Mouse (Mus musculus) T-cell, adult 2 months (primary cell): Measurements from ENCODE around the gene Mael.
A peak's percentile ranks its signal among the peaks of the same experiment; 100 is the strongest.

Source experiments
- DNase-seq: peaks from one replicate; pipeline ENCODE4 v3.0.0; 2022; ENCODE audit warnings: low spot score

Mael gene

DNA sequence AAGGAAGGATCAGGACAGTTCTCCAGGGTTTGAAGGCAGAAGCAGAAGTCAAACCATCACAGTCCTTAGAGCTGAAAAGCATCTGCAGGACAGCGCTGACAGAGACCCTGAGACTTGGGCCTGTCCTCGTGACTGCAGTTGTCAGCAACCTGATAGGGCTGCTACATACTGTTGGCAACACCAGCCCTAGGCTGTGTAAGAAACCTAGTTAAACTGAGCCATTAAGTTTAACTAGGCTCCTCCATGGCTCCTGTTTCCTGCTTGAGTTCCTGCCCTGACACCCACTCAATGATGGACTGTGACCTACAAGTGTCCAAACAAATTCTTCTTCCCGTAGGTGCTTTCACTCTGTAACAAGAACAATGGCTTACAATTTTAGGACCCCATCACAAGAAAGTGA, 33.4 kb downstream of the Mael start:
- DNase-seq: no peak

DNA sequence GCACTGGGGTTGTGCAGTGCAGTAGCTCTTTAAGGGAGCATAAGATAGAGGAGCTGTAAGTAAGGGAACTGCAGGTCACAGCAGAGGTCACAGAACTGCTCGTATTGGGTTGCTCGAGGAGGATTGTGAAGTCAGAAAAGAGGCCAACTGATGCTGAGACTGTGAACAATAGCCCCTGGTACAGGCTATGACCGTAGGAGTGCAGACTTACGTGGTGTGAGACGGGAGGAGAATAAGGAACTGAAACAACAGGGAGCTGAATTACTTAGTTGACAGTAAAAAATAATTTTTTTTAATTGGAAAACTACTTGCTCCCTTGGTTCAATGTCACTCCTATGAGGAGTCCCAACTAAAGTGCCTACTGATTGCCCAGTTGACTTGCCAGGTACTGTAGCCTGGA, 34.4 kb downstream of the Mael start:
- no peak for DNase-seq

DNA sequence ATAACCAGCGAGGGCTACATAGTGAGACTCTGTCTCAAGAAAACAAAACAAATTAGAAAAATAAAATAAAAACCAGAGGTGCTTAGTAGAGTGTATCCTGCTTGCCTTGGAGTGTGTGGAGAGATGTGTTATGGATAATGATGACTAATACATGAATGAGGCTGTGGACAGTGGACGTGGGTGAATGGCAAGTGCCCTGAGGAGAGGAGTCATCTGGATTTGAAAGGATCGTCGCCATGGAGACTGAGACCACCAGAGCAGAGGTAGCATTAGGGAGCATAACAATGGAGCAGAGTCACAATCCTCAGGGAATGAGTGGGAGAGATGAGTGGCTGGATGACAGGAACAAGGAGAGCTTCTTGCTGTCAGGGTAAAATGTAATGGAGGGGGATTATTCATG, 48.7 kb downstream of the Mael start:
- DNase-seq: no peak

DNA sequence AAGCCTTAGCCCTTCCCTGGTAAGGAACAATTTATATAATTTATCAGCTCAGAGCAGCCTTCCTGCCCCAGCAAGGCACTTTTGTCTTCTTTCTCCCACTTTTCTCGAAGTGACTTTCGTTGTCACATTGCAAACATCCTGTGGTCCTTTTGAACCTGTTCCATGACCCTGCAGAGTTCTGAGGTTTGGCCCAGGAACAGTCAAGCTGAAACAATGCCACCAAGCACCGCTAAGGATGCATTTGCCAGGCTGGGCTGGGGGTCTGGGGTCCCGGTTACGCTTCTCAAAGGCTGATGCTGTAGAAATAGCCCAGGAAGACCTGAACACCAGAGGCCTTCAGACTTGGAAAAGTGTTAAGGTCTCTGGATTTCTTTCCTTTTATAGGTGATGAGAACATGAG, 53.2 kb downstream of the Mael start:
- no peak for DNase-seq

DNA sequence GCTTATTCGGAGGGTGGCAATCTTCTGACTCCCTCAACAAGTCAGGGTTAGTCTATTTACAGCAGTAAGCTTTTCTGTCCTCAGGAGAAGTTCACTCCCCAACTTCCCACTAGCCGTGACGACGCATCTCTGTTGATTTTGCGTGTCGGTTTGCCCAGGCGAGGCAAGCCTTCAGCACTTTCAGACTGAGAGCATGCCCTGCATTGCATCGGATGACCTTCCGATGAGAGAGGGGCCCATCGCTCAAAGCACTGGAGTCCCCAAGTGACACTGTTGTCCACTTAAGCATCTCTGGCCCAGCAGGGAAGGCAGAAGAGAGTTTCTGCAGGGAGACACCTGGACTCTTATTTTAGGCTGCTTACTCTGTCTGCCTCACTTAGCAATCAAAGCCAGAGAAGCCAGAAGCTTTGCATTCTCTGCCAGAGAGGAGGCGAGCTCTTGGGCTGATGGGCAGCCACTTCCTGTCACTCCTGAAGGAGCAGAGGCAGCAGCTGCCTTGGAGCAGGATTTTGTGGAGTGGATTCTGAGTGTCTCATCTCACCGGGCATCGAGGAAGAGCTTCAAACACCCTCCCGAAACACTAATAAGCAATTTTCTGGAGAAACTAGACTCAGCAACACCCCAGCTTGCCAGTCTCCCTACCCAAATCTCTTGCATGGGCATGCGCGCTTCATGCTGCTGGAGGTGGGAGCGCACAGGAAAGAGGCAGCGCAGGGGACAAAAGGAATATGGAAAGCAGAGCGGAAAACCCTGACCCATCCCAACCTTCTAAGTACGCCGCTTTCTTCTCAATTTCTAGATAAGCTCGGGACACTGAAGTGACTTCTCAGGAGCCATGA, 53.9 kb downstream of the Mael start:
- no peak for DNase-seq

DNA sequence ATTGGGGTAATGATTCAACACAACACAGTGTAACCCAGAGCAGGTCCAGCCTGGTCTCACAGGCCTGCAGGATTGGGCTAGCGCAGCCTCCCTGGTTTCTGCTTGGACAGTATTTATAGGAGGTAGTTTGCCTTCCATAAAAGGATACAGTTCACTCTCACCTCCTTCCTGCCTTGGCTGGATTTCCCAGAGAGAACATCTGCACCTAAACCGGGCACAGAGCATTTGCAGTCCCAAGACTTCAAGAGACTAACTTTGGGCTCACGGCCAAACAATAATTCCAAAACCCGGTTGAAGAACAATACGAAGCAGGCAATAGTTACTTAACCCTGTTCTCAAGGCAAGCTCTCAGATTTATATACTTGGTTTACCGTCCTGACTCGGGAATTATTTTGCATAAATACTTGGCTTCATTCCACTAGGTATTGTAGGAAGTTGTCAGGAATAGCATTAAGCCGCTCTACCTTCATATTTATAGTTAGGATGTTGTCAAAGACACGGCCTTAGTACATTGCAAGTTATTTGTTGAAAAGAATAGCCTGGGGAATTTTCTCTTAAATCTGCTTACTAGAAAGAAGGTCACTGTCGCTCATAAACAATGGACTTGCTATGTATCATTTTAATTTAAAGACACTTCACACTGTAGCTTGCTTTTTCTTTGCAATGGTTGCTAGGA, 55.5 kb downstream of the Mael start:
- DNase-seq: no peak

DNA sequence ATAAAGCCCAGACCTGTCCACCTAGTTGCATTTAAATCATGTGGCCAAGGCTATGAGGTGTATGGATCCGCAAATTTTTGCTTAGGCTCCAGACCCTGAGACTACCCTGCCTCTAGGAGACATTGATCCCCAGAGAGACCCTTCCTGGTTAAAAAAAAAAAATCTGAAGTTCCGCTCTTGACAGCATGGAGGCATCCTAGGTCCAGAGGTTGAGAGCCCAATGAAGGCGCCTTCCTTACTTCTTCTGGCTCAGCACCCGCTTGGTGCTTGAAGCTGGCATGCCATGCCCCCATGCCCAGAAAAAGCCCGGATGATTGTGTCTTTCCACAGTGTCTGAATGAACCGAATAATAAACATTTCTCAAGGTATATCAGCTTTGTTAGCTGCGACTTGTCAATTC, 57.0 kb downstream of the Mael start:
- DNase-seq: no peak

DNA sequence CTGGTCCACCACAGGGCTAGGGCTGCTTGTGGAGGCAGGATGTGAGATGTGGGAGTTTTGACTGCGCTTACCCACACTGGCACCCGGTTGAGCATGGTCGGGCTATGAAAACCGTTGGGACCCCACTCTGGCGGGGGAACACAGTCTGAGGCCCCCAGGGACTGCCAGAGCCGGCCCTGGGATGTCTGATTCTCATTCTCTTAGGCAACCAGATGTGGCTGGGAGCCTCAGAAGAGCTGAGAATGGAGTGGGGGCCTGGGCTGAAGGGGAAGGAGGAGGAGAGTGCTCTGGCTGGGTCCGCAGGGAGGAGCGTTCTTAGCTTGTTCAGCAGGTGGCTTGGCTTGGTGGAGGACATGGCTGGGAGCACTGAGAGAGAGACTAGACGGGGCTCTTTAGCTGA, 64.9 kb downstream of the Mael start:
- no peak for DNase-seq

DNA sequence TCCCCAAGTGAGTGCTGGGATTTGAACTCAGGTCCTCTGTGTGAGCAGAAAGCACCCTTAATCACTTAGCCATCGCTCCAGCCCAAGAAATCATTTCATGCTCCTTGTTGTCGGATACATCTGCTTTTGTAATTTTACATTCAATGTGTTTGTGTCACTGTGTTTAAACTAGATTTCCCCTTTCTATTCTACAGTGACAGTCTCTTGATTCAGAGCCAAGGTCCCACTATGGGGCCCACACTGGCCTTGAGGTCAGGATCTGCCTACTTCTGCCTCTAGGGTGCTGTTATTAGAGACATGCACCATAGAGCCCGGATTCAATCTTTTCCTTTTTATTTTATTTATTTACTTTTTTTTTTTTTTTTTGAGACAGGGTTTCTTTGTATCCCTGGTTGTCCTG, 65.6 kb downstream of the Mael start:
- no peak for DNase-seq

DNA sequence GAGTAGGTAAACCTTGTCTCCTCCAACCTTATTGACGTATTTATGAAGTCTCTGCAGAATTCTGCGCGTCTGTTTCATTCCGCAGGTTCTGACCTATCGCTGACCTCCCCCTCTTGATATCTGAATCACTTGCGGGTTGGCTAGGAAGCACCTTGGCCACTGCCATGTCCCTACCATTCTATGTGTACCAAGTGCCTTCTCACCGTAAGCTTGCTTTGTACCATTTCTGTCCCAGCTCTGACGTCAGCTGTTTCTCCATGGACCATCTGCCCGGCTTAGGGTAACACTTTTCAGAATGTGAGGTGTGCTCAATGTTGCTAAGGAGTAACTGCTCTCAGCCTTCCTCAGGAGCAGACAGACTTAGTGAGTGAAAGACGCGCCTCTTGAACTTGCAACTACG, 67.7 kb downstream of the Mael start:
- no peak for DNase-seq

DNA sequence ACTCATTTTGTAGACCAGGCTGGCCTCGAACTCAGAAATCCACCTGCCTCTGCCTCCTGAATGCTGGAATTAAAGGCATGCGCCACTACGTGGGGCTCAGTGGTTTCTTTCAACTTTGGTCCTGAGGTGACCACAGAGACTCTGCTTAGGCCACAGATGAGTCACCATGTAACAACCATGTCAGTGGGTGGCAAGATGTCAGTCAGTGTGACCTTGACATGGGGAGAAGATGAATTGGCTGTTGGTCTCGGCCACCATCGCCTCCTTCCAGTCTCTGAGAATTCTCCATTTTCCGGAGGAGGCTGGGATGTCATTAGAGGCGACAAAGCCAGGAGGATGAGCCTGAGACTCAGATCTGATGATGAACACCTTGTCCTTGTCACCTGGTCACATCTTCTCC, 68.8 kb downstream of the Mael start:
- DNase-seq: no peak

DNA sequence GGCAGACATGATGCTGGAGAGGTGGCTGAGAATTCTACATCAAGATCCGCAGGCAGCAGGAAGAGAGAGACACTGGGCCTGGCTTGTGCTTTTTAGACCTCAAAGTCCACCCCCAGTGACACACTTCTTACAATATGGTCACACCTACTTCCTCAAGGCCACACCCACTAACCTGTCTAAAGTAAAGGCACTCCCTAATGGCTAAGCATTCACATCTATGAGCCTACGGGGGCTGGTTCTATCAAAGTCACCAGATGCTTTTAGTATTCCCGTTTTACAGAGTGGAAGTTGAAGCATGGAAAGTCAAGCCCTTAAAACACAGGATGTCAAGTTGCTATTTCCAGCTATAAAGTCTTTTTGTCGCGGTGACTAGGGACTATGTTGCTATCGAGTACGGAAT, 70.5 kb downstream of the Mael start:
- no peak for DNase-seq

DNA sequence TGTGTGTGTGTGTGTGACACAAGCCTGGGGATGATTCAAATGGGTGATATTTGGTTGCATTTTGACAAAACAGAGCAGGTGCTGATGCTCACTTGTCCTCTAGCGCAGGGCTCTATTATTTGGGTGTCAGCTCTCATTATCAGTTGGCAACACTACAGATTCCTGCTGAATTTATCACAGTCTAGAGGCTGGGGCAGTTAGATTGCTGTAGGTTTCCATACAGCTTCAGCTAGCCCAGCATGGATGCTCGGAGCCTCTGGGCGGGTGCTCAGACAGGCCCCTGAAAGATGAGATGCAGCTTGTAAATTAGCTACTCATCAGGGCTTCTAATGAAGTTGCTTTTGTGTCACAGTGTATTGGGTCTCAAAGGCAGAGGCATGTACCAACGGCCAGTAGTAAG, 71.1 kb downstream of the Mael start:
- DNase-seq: no peak

DNA sequence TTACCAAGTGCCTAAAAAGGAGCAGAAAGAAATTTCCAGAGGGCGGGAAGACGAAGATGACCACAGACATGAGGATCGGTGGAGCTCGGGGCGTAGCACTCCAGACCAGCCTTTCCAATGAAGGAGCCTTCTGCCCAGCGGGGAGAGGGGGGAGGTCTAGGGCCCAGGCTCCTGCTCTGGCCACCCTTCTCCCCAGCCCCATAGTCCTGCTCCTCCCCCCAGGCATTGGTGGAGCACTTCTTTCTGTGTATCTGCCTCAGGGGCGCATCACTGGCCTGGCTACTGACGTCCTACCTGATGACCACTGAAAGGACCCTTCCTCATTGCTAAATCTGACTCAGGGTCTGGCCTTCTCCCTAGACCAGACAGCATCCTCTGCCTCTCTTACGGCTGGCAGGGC, 73.4 kb downstream of the Mael start:
- DNase-seq: no peak

DNA sequence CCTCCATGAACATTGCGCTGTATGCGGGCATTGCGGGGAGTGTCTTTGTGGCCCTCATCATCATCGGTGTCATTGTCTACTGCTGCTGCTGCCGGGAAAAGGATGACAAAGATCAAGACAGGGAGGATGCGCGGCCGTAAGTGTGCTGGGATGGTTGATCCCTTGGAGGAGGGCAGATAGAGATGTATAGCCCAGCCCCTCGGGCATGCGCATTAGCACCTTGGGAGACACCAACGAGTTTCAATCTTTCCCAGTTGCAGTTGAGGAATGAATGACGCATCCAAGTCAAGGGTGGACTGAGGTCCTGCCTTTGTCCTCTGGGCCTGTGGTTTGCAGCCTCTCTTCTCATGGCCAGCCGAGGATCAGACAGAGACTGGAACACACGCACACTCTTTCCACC, 74.0 kb downstream of the Mael start:
- no peak for DNase-seq

DNA sequence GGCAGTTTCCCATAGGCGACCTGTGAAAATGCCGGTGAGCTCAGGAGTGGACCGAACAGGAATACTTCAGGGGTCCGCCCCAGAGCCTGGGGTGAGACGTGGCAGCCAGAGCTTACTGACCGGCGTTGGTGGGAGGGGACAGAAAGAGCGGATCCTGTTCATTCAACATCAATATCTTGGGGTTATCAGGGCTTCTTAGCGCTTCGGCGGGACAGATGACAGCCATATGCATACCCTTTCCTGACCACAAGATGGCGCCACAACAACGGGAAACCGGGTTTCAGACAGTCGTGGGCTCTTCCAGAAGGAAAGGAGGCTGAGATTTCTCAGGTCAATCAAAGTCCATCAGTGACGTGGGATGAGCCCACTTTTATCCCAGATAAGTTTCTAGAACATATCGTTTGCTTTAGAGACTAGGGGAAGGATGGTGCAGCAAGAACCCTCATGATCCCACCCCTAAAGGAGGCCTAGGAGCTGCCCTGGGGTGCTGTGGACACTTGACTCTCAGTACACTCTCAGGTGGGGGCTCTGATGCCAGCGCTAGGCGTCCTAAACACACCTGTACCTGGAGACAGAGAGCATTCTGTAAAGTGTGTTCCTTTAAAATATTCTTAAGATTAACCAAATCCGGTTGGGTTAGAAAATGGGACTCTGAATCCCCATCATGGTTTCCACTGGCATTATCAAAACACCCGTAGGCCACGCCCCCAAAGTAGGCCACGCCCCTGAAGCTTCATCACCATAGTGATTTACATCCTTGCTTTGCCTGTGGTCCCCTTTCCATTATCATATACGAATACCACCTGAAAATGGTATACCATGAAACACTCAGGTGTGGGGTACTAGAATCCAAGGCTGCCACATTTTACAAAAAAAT, 77.7 kb downstream of the Mael start:
- DNase-seq: peak; percentile 33

DNA sequence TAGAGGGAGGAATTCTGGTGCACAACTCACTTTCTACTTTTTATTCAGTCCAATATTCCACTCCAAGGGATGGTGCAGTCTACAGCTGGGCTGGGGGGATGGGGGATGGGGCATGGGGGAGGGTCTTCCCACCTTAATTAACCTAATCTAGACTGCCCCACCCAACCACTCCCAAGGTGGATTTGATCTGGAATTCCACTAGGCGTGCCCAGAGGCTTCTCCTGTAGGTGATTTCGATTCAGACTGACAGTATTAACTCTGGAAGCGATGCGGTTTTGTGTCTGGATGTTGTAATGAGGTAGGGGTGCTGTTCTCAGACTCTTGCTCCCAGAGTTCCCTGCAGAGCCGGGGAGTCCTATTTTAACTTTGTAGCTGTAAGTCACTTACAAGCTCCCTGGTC, 78.4 kb downstream of the Mael start:
- DNase-seq: no peak

DNA sequence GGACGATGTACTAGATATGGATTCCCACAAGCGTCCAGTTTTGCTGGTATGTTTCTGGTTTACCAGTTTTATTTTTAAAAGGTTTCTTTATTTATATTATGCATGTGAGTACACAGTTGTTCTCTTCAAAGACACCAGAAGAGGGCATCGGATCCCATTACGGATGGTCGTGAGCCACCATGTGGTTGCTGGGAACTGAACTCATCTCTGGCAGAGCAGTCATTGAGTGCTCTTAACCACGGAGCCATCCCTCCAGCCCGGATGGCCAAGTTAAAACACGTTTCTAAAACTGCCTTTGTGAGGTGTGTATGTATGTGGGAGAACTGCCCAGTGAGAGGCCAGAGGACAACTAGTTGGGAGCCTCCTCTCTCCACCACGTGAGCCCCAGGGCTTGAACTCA, 79.9 kb downstream of the Mael start:
- no peak for DNase-seq

DNA sequence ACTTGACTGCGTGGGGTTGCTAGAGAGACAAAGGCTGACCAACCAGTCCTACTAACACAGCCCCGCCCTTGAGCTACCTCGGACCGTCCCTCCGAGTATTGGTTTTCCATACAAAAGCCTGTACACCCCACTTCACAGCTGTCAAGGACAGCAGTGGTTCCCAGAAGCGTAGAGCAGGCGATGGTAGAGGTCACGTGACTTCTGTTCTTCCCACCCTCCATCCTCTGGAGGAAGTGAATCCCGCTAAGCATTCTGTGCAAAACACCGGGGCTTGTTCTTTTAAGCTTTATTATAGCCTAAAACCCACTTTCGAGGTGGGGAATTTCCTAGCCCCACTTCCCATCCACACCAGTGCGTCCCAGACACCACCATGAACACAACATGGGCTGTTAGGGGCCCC, 80.8 kb downstream of the Mael start:
- DNase-seq: no peak

DNA sequence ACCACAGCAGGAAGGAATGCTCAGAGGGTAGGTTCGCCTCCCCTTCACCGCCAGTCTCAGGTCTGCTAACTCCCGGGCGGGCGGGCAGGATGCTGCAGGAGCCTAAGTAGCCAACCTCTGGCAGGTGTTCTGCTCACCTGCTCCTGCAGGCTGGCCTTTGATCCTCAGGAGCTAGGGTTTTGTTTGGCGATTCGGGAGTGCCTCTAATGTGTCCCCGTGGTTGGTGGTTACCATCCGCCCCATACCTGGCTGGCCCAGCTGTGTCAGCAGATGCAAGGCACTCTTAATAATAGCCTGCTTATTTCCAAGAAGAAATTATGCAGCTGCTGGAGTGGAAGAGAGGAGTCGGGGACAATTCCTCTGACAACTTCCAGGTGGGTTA, 83.4 kb downstream of the Mael start:
- DNase-seq: no peak

DNA sequence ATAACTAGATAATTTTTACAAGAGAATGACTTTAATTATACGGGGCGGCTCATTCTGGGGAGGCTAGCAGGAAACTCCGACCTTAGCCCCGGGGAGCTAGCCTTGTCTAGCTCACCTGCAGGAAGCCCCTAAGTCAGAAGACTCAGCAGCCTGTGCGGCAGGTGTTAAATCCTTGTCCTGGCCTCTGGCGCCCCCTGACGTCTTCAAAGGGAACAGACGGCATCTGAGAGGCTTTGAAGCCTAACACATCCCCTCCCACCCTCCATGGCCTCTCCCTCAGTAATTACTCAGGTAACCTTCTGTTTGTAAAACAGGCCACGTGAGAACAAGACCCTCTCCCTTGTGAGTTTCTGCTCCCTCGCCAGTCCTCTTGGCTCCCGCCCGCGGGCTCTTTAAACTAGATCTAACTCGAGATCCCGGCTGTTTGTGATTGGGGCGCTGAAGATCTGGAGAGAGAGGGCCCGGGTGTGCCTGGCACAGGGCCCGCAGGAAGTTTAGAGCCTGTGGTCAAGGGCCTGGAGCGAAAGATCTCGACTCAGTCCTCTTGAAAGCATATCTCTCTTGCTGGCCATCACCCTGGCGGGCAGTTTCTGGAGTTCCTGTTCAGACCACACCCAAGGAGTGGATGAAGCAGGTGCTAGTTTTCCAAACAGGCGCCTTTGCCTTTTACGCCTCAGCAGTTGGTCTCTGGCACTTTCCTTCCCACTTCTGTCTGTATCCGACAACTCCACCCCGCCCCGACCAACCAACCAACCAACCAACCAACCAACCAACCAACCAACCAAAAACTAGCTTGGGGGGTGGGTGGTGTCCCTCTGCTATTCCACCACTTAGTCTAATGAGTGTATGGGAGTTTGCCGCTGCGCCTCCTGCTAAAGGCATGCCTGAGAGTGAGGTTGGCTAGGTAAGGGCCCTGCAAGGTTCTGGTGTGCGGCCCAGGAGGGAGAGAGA, 84.1 kb downstream of the Mael start:
- DNase-seq: peak; percentile 82
